Mouse (Mus musculus) embryonic facial prominence, embryonic 12.5 days (tissue): ENCODE data around the gene Fbxl7. TPM values are rescaled to one million over a fixed set of nuclear protein-coding genes. Genes with fewer than 3 reads are reported as not detected.

ENCODE experiments used
- ATAC-seq: fragments of 200-750 bp; cut with Nextera tagmentation; 2 replicates; pipeline ENCODE4 v1.8.0; 2017; ENCODE audit not compliant: insufficient number of reproducible peaks, insufficient read depth, low FRiP score, low TSS enrichment
- H3K27ac ChIP-seq: fragments of 300-500 bp; sonication (generic); 2 replicates; pipeline ENCODE4 v1.5.1; 2016; ENCODE audit warnings: mild to moderate bottlenecking
- H3K27me3 ChIP-seq: fragments of 300-500 bp; sonication (generic); 2 replicates; pipeline ENCODE4 v1.6.1; 2016; ENCODE audit warnings: mild to moderate bottlenecking, moderate library complexity
- H3K36me3 ChIP-seq: fragments of 300-500 bp; sonication (generic); 2 replicates; pipeline ENCODE4 v1.6.1; 2016; ENCODE audit warnings: mild to moderate bottlenecking
- H3K4me1 ChIP-seq: fragments of 300-500 bp; sonication (generic); 2 replicates; pipeline ENCODE4 v1.6.1; 2016
- H3K4me2 ChIP-seq: fragments of 300-500 bp; sonication (generic); replicated peaks from 2 replicates; pipeline ENCODE4 v1.6.1; 2016; ENCODE audit warnings: mild to moderate bottlenecking, moderate library complexity
- H3K4me3 ChIP-seq: fragments of 300-500 bp; sonication (generic); 2 replicates; pipeline ENCODE4 v1.5.1; 2016; ENCODE audit warnings: mild to moderate bottlenecking
- H3K9ac ChIP-seq: fragments of 300-500 bp; sonication (generic); 2 replicates; pipeline ENCODE4 v1.6.1; 2016; ENCODE audit warnings: mild to moderate bottlenecking, moderate library complexity
- H3K9me3 ChIP-seq: fragments of 300-500 bp; sonication (generic); 2 replicates; pipeline ENCODE4 v1.6.1; 2016; ENCODE audit warnings: mild to moderate bottlenecking, moderate library complexity
- WGBS: fragments of 180-500 bp; shearing (Covaris S2); methylation state at CpG from one replicate; pipeline ENCODE4 v1.1.7; 2016; 5-methylcytosine and 5-hydroxymethylcytosine counted together
- polyA plus RNA-seq: library from polyadenylated mRNA; unstranded; fragments of >200 nt; fragmentation: Nextera tagmentation; extraction: Ambion mirVana; gene quantifications from 2 replicates; pipeline ENCODE4 v1.2.1, GENCODE M21; 2016

The Fbxl7 gene
- polyA plus RNA-seq, 1 experiment from 2014 or later, result 45.5 TPM

GRCm38 (mm10) chr15:26804046-26804445, 91.3 kb downstream of the Fbxl7 start:
- no peak overlapping the region for H3K27ac ChIP-seq
- peaks cover 3% of the 10 kb centered on the region; the same call in 1 of the 2 replicates for H3K36me3 ChIP-seq
- H3K27me3 ChIP-seq, result no peaks in the 10 kb centered on the region
- no peak for ATAC-seq
- no peak overlapping the region for H3K4me2 ChIP-seq
- no peaks in the 10 kb centered on the region for H3K9me3 ChIP-seq
- H3K4me3 ChIP-seq, result no peak overlapping the region
- H3K4me1 ChIP-seq, result no peaks in the 10 kb centered on the region
- H3K9ac ChIP-seq, result no peak overlapping the region
- 50% methylated on average over 5 of the region's 5 CpGs for WGBS

DNA sequence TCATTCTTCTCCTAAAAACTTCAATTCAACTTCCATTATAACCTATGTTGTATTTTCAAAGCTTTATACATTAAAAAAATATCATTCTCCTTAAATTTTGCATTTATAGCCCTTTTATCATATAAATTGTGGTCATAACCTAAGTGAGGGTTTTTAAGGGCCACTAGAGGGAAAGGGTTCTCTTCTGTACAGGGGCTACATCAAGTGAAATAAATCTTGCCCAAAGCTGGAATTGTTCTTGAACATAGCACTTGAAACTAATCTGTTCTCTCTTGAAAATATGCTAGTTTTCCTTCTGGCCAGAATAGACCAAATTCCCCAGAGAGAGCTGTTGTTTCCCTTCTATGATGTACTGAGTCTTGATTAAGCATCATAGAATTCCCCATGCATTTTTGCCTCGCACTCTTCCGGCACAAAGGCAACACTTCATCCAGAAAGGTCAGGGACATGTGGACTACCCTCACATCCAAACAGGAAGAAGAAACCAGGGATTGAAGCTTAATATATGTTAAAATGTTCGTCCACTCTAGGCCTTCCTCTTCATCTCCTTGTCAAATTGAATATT, 95.8 kb downstream of the Fbxl7 start:
- H3K27ac ChIP-seq, result no peak overlapping the region
- no peaks in the 10 kb centered on the region for H3K27me3 ChIP-seq
- WGBS, result 69% methylated on average over 3 of the region's 3 CpGs
- peaks cover 2% of the 10 kb centered on the region; the same call in 1 of the 2 replicates for H3K4me1 ChIP-seq
- no peaks in the 10 kb centered on the region for H3K9me3 ChIP-seq
- no peak overlapping the region for H3K4me3 ChIP-seq
- H3K9ac ChIP-seq, result no peak overlapping the region
- H3K4me2 ChIP-seq, result no peak overlapping the region
- peaks cover 3% of the 10 kb centered on the region; the same call in 1 of the 2 replicates for H3K36me3 ChIP-seq
- no peak for ATAC-seq

GRCm38 (mm10) chr15:26795937-26796336, 99.4 kb downstream of the Fbxl7 start:
- H3K4me3 ChIP-seq, result no peak overlapping the region
- no peaks in the 10 kb centered on the region for H3K27me3 ChIP-seq
- peaks cover 2% of the 10 kb centered on the region; the same call in 1 of the 2 replicates for H3K4me1 ChIP-seq
- H3K27ac ChIP-seq, result no peak overlapping the region
- no peak overlapping the region for H3K4me2 ChIP-seq
- H3K9me3 ChIP-seq, result no peaks in the 10 kb centered on the region
- no peak for ATAC-seq
- H3K9ac ChIP-seq, result no peak overlapping the region
- 67% methylated on average over 2 of the region's 2 CpGs for WGBS
- H3K36me3 ChIP-seq, result no peaks in the 10 kb centered on the region

DNA sequence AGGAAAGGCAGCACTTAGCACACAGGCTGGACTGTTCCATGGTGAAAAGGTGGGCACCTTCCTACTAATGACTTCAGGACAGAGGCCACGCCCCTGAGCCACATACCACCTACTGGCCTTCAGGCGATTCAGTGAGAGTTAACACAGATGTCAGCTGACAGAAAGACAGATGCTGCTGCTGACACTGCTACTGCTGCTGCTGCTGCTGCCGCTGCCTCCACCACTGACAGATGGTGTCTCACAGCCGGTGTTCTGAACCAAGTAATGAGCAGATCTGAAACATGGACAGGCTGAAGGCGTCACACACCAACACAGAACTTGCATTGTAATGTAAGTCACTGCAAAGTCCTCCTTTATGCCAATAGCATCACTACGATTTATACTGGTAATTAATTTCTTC, 99.9 kb downstream of the Fbxl7 start:
- Histone ChIP-seq H3K27ac (no peak overlapping the region), H3K4me3 (no peak overlapping the region), H3K27me3 (no peaks in the 10 kb centered on the region), H3K36me3 (no peaks in the 10 kb centered on the region), H3K4me2 (no peak overlapping the region), H3K4me1 (peaks cover 2% of the 10 kb centered on the region; the same call in 1 of the 2 replicates), H3K9me3 (no peaks in the 10 kb centered on the region), H3K9ac (no peak overlapping the region)
- 49% methylated on average over 6 of the region's 6 CpGs for WGBS
- no peak for ATAC-seq

GRCm38 (mm10) chr15:26787148-26787547, 108.2 kb downstream of the Fbxl7 start:
- no peak overlapping the region for H3K4me2 ChIP-seq

GRCm38 (mm10) chr15:26780557-26780956, 114.8 kb downstream of the Fbxl7 start:
- no peak overlapping the region for H3K4me3 ChIP-seq
- no peak for ATAC-seq
- H3K9me3 ChIP-seq, result no peaks in the 10 kb centered on the region
- 65% methylated on average over 3 of the region's 3 CpGs for WGBS
- no peak overlapping the region for H3K4me2 ChIP-seq
- no peaks in the 10 kb centered on the region for H3K4me1 ChIP-seq
- no peak overlapping the region for H3K27ac ChIP-seq
- no peaks in the 10 kb centered on the region for H3K36me3 ChIP-seq
- H3K27me3 ChIP-seq, result no peaks in the 10 kb centered on the region
- no peak overlapping the region for H3K9ac ChIP-seq

More at GRCm38 (mm10) chr15:26787148-26787547, 108.2 kb downstream of the Fbxl7 start:
- Histone ChIP-seq H3K27ac (no peak overlapping the region), H3K27me3 (no peaks in the 10 kb centered on the region), H3K4me1 (no peaks in the 10 kb centered on the region), H3K9ac (no peak overlapping the region), H3K36me3 (peaks cover 2% of the 10 kb centered on the region; the same call in 1 of the 2 replicates), H3K9me3 (no peaks in the 10 kb centered on the region), H3K4me3 (no peak overlapping the region)
- WGBS, result 85% methylated on average over 6 of the region's 6 CpGs
- ATAC-seq, result no peak

DNA sequence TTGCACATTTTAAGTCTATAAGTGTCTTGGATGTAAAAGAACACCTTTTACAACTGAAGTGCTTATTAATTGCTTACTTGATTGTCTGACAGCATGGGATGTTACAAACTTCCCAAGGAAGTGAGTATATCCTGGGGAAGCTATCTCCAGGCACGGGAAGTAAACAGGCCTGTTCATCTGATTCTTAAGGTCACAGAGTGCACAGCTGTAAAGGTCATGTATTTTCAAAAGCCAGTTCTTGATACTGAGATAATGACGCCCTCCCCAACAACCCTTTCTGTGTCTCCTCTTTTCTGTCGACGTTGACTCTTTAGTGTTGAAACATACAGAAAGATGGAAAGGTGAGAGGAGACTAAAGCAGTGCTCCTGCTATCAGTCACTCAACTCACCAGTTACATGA, 116.3 kb downstream of the Fbxl7 start:
- Histone ChIP-seq H3K9me3 (no peaks in the 10 kb centered on the region), H3K4me2 (no peak overlapping the region), H3K36me3 (no peaks in the 10 kb centered on the region), H3K4me1 (no peaks in the 10 kb centered on the region), H3K27ac (no peak overlapping the region), H3K27me3 (no peaks in the 10 kb centered on the region), H3K9ac (no peak overlapping the region), H3K4me3 (no peak overlapping the region)
- no peak for ATAC-seq
- 59% methylated on average over 4 of the region's 4 CpGs for WGBS

DNA sequence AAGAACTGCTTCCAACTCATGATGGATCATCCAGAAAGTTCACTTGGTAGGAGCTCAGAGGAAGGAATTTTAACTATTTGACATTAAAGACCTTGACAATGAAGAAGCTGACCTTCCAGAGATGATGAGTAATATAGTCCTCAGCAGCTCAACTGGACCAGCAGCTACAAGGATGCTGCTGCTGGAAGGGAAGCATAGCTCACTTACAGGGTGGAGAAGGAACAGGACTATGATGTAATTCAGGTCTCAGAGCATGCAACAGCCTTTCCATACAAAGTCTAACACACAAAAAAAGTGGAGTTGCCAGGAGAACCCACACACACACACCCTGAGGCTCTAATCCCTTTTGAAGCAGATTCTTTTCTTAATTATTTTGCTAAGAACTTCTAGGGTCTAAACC, 119.7 kb downstream of the Fbxl7 start:
- no peaks in the 10 kb centered on the region for H3K36me3 ChIP-seq
- ATAC-seq, result no peak

DNA sequence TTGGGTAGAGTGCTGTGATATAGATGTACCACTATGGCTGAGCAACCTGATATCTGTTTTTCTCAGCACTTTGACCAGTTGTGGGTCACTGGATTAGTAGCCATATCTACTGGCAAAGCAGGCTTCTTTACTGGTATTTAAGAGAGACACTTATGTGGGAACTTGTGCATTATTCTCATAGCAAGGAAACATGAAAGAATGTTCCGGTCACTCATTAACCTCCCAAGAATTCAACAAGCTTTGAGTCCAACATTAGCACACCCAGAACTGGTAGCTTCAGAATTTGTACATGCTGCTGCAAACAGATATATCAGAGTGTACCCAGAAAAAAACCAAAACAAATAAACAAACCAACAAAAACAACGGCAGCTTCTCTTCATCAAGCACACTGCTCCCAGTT, 120.5 kb downstream of the Fbxl7 start:
- 94% methylated on average over 2 of the region's 2 CpGs for WGBS
- Histone ChIP-seq H3K4me2 (no peak overlapping the region), H3K27ac (no peak overlapping the region), H3K4me1 (no peaks in the 10 kb centered on the region), H3K4me3 (no peak overlapping the region), H3K27me3 (no peaks in the 10 kb centered on the region), H3K36me3 (no peaks in the 10 kb centered on the region), H3K9me3 (no peaks in the 10 kb centered on the region), H3K9ac (no peak overlapping the region)
- ATAC-seq, result no peak

More for the DNA sequence above, 119.7 kb downstream of the Fbxl7 start:
- Histone ChIP-seq H3K4me2 (no peak overlapping the region), H3K4me3 (no peak overlapping the region), H3K9me3 (no peaks in the 10 kb centered on the region), H3K9ac (no peak overlapping the region), H3K27me3 (no peaks in the 10 kb centered on the region), H3K4me1 (no peaks in the 10 kb centered on the region), H3K27ac (no peak overlapping the region)

GRCm38 (mm10) chr15:26761651-26762050, 133.7 kb downstream of the Fbxl7 start:
- Histone ChIP-seq H3K9me3 (no peaks in the 10 kb centered on the region), H3K27me3 (no peaks in the 10 kb centered on the region), H3K9ac (no peak overlapping the region), H3K4me2 (no peak overlapping the region), H3K4me3 (no peak overlapping the region), H3K36me3 (no peaks in the 10 kb centered on the region), H3K27ac (no peak overlapping the region), H3K4me1 (0 out of 2 replicates have a peak, but pooled peaks cover 4% of the 10 kb centered on the region)
- WGBS, result 65% methylated on average over 4 of the region's 4 CpGs
- ATAC-seq, result no peak

DNA sequence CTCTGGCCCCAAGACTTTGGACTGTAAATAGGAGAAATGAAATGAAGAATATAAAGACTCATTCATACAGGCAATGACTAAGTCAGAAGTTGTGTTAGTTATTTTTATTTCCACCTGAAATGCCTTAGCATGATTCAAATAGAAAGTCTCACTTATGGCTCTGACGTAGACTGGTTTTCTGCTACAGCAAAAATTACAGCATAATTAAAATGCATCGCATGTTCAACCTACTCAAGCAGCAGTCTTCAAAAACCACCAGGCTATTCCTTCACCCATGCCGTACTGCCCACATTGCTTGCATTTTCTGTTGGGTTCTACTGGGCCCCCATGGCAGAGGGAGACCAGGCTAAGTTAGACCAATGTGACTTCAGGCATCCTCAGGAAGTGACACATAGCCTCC, 146.9 kb downstream of the Fbxl7 start:
- Histone ChIP-seq H3K4me1 (no peaks in the 10 kb centered on the region), H3K4me3 (no peak overlapping the region), H3K9me3 (no peaks in the 10 kb centered on the region), H3K27me3 (no peaks in the 10 kb centered on the region), H3K27ac (no peak overlapping the region), H3K9ac (no peak overlapping the region), H3K36me3 (no peaks in the 10 kb centered on the region), H3K4me2 (no peak overlapping the region)
- 93% methylated on average over 3 of the region's 3 CpGs for WGBS
- no peak for ATAC-seq

GRCm38 (mm10) chr15:26732366-26732765, 163.0 kb downstream of the Fbxl7 start:
- H3K27me3 ChIP-seq, result no peaks in the 10 kb centered on the region
- no peak overlapping the region for H3K4me3 ChIP-seq
- ATAC-seq, result no peak
- H3K4me1 ChIP-seq, result peaks cover 3% of the 10 kb centered on the region; the same call in 1 of the 2 replicates
- no peak overlapping the region for H3K4me2 ChIP-seq
- no peaks in the 10 kb centered on the region for H3K36me3 ChIP-seq
- H3K9me3 ChIP-seq, result no peaks in the 10 kb centered on the region
- no peak overlapping the region for H3K27ac ChIP-seq
- WGBS, result 25% methylated on average over 2 of the region's 2 CpGs
- H3K9ac ChIP-seq, result no peak overlapping the region
